Mouse (Mus musculus) embryonic facial prominence, embryonic 14.5 days (tissue): Measurements from ENCODE around the gene Gm3542. TPM values are rescaled to one million over a fixed set of nuclear protein-coding genes. Genes with fewer than 3 reads are reported as not detected.
"Not testable (repeated sequence)": the region's sequence is repeated elsewhere in the genome, so short reads cannot be mapped to it uniquely, and the experiment has no call there.

ENCODE experiments used
- ATAC-seq: fragments of 200-750 bp; cut with Nextera tagmentation; 2 replicates; pipeline ENCODE4 v1.8.0; 2017; ENCODE audit warnings: low read depth, moderate number of reproducible peaks, moderate TSS enrichment
- DNase-seq: peaks from one replicate; pipeline ENCODE4 v3.0.0-alpha.2; 2015; ENCODE audit warnings: low spot score
- H3K27ac ChIP-seq: fragments of 300-500 bp; sonication (generic); replicated peaks from 2 replicates; pipeline ENCODE4 v1.5.1; 2014; ENCODE audit warnings: low read depth, mild to moderate bottlenecking, low read length, moderate library complexity
- H3K27me3 ChIP-seq: fragments of 300-500 bp; sonication (generic); replicated peaks from 2 replicates; pipeline ENCODE4 v1.6.1; 2014; ENCODE audit warnings: low read length; ENCODE audit not compliant: control insufficient read depth, insufficient read depth
- H3K36me3 ChIP-seq: fragments of 300-500 bp; sonication (generic); 2 replicates; pipeline ENCODE4 v1.6.1; 2014; ENCODE audit warnings: low read length, mixed read lengths; ENCODE audit not compliant: control insufficient read depth, insufficient read depth
- H3K4me1 ChIP-seq: fragments of 300-500 bp; sonication (generic); 2 replicates; pipeline ENCODE4 v1.6.1; 2014; ENCODE audit warnings: antibody characterized with exemption, low read length; ENCODE audit not compliant: control insufficient read depth, insufficient read depth
- H3K4me2 ChIP-seq: fragments of 300-500 bp; sonication (generic); 2 replicates; pipeline ENCODE4 v1.6.1; 2014; ENCODE audit warnings: low read depth, mild to moderate bottlenecking, low read length, moderate library complexity, mixed read lengths
- H3K4me3 ChIP-seq: fragments of 300-500 bp; sonication (generic); 2 replicates; pipeline ENCODE4 v1.5.1; 2014; ENCODE audit warnings: low read depth, mild to moderate bottlenecking, low read length
- H3K9ac ChIP-seq: fragments of 300-500 bp; sonication (generic); 2 replicates; pipeline ENCODE4 v1.6.1; 2014; ENCODE audit warnings: low read depth, mild to moderate bottlenecking, low read length, moderate library complexity, mixed read lengths
- H3K9me3 ChIP-seq: fragments of 300-500 bp; sonication (generic); 2 replicates; pipeline ENCODE4 v1.6.1; 2016; ENCODE audit warnings: low read length; ENCODE audit not compliant: control insufficient read depth
- WGBS: fragments of 180-500 bp; shearing (Covaris S2); extraction: QIAGEN DNeasy Blood & Tissue Kit; methylation state at CpG from one replicate; pipeline ENCODE4 v1.1.7; 2014; 5-methylcytosine and 5-hydroxymethylcytosine counted together
- polyA plus RNA-seq: library from polyadenylated mRNA; unstranded; fragments of >200 nt; fragmentation: Nextera tagmentation; extraction: Ambion mirVana; gene quantifications from 2 replicates; pipeline ENCODE4 v1.2.1, GENCODE M21; 2014

The Gm3542 gene
- polyA plus RNA-seq, result not detected in 2 replicates

- H3K27ac ChIP-seq, H3K9me3 ChIP-seq, DNase-seq, ATAC-seq, H3K4me1 ChIP-seq, H3K27me3 ChIP-seq, H3K9ac ChIP-seq, H3K4me2 ChIP-seq, H3K4me3 ChIP-seq, H3K36me3 ChIP-seq: not testable (repeated sequence)
- WGBS, result no CpG with 5 or more reads among the region's 2 CpGs
Observed at GRCm38 (mm10) chr14:5334828-5335227, at the start of gene Gm3542. Gm3542 (minus strand) TSS chr14:5334928.

Other genes starting within 250 kb of the Gm3542 start
- gene Gm8279, start 203.4 kb downstream of the Gm3542 start, polyA plus RNA-seq, result not detected in 2 replicates
- not detected in 2 replicates for gene Gm3317, start 170.4 kb downstream of the Gm3542 start, polyA plus RNA-seq
- gene Gm8271, start 149.1 kb downstream of the Gm3542 start, polyA plus RNA-seq, result not detected in 2 replicates
- gene Gm3526, start 74.3 kb downstream of the Gm3542 start, polyA plus RNA-seq, result not detected in 2 replicates
- not detected in 2 replicates for gene Gm3500, start 54.1 kb upstream of the Gm3542 start, polyA plus RNA-seq
- 0.58 and 0.68 TPM in 2 replicates for gene Gm3194, start 120.5 kb upstream of the Gm3542 start, polyA plus RNA-seq
- gene Gm8246, start 142.9 kb upstream of the Gm3542 start, polyA plus RNA-seq, result not detected in 2 replicates
- gene Gm3187, start 149.3 kb upstream of the Gm3542 start, polyA plus RNA-seq, result not detected in 2 replicates
- 0.46 and 0.63 TPM in 2 replicates for gene Gm3488, start 166.7 kb upstream of the Gm3542 start, polyA plus RNA-seq
- not detected in 2 replicates for gene Gm3532, start 203.6 kb upstream of the Gm3542 start, polyA plus RNA-seq